Mouse (Mus musculus) kidney, adult 11 months (tissue): ENCODE results near the gene Acsl3.

Experiments used
- DNase-seq: peaks from one replicate; pipeline ENCODE4 v3.0.0; 2022

Acsl3 gene

GRCm38 (mm10) chr1:78745230-78745777 lies 87.7 kb downstream of the Acsl3 start:
- peak; percentile 52 for DNase-seq
